Mouse (Mus musculus) layer of hippocampus, adult 11-12 months (tissue): ENCODE data around the gene Ccdc40.

ENCODE experiments used
- DNase-seq: peaks from one replicate; pipeline ENCODE4 v3.0.0; 2022; ENCODE audit warnings: low spot score

The Ccdc40 gene

GRCm38 (mm10) chr11:119228091-119228781 lies at the start of gene Ccdc40, which contains the start of gene Tbc1d16:
TSS of gene Ccdc40 (plus strand) at chr11:119228572.
TSS of gene Tbc1d16 (minus strand) at chr11:119228499.
- peak; percentile 56 for DNase-seq

- no peak for DNase-seq
Measured at GRCm38 (mm10) chr11:119180824-119181582, 47.4 kb upstream of the Ccdc40 start.

GRCm38 (mm10) chr11:119181861-119182395 lies 46.4 kb upstream of the Ccdc40 start:
- DNase-seq, result no peak

GRCm38 (mm10) chr11:119183684-119184310 lies 44.6 kb upstream of the Ccdc40 start:
- no peak for DNase-seq

GRCm38 (mm10) chr11:119186381-119186780 lies 42.0 kb upstream of the Ccdc40 start:
- no peak for DNase-seq

GRCm38 (mm10) chr11:119186989-119187799 lies 41.2 kb upstream of the Ccdc40 start:
- DNase-seq, result peak; percentile 56

- no peak for DNase-seq
Measured at GRCm38 (mm10) chr11:119187800-119188197, 40.6 kb upstream of the Ccdc40 start.

GRCm38 (mm10) chr11:119188389-119188788 lies 40.0 kb upstream of the Ccdc40 start:
- no peak for DNase-seq

- DNase-seq, result no peak
Measured at GRCm38 (mm10) chr11:119189319-119189718, 39.1 kb upstream of the Ccdc40 start.

GRCm38 (mm10) chr11:119190498-119190897 lies 37.9 kb upstream of the Ccdc40 start:
- DNase-seq, result peak; percentile 64

GRCm38 (mm10) chr11:119191606-119192081 lies 36.7 kb upstream of the Ccdc40 start:
- DNase-seq, result no peak

- DNase-seq, result no peak
Measured at GRCm38 (mm10) chr11:119192176-119192575, 36.2 kb upstream of the Ccdc40 start.

GRCm38 (mm10) chr11:119192605-119193004 lies 35.8 kb upstream of the Ccdc40 start:
- DNase-seq, result no peak

GRCm38 (mm10) chr11:119197618-119198563 lies 30.5 kb upstream of the Ccdc40 start:
- DNase-seq, result no peak

GRCm38 (mm10) chr11:119198564-119199232 lies 29.7 kb upstream of the Ccdc40 start:
- DNase-seq, result peak; percentile 70

- DNase-seq, result no peak
Measured at GRCm38 (mm10) chr11:119199233-119199601, 29.2 kb upstream of the Ccdc40 start.

- no peak for DNase-seq
Measured at GRCm38 (mm10) chr11:119203423-119203822, 24.9 kb upstream of the Ccdc40 start.

- DNase-seq, result no peak
Measured at GRCm38 (mm10) chr11:119205738-119206137, 22.6 kb upstream of the Ccdc40 start.

GRCm38 (mm10) chr11:119206562-119206961 lies 21.8 kb upstream of the Ccdc40 start:
- DNase-seq, result peak; percentile 57

- DNase-seq, result no peak
Measured at GRCm38 (mm10) chr11:119207986-119208385, 20.4 kb upstream of the Ccdc40 start.
